Mouse (Mus musculus): ENCODE measurements around the gene Rgs3. TPM values are rescaled to one million over a fixed set of nuclear protein-coding genes. Genes with fewer than 3 reads are reported as not detected.

Gene Rgs3
- polyA plus RNA-seq, 1 experiment from 2014 or later: 5.7 TPM

GRCm38 (mm10) chr4:62633243-62633642 lies 73.6 kb downstream of the Rgs3 start:
- Histone ChIP-seq H3K4me1 (replicated peaks) (peaks cover 32% of the 10 kb centered on the region), H3K27ac (no peak overlapping the region), H3K4me3 (replicated peaks) (no peak overlapping the region), H3K27me3 (no peaks in the 10 kb centered on the region), H3K36me3 (no peaks in the 10 kb centered on the region), H3K9ac (no peak overlapping the region), H3K9me3 (replicated peaks) (no peaks in the 10 kb centered on the region), H3K4me2 (no peak overlapping the region)
- WGBS (ENCODE audit: insufficient replicate concordance): 79% methylated on average over 4 of the region's 4 CpGs
- no peak for ATAC-seq (ENCODE audit: low read depth)
- no peak for DNase-seq

DNA sequence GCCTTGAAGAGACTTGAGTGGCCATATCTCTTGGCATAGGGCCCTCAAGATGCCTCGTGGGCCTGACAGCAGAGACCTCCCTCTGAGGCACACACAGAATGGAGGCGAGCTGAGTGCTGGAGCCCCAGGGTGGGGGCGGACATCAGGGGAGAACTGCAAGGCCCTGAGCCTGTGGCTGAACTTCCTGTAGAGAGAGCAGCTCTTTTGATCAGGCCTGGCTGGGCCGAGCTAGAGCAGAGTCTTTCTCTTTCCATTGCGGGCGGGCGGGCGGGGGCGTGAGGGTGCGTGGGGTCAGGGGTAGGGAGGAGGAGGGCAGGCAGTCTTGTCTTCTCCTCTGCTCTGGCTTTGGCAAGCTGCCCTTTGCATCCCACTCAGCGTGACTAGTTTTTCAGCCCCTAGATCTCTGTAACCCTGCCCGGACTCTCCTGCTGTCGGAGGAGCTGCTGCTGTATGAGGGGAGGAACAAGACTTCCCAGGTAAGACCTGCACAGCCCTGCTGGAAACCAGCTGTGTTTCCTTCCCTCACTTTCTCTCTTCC lies 74.5 kb downstream of the Rgs3 start:
- DNase-seq (no peak), ATAC-seq (ENCODE audit: low read depth) (peak; percentile 45)
- Histone ChIP-seq H3K4me2 (no peak overlapping the region), H3K9me3 (replicated peaks) (no peaks in the 10 kb centered on the region), H3K27me3 (no peaks in the 10 kb centered on the region), H3K27ac (peak overlapping the region; percentile 51), H3K9ac (no peak overlapping the region), H3K4me1 (replicated peaks) (peaks cover 29% of the 10 kb centered on the region), H3K4me3 (replicated peaks) (no peak overlapping the region), H3K36me3 (no peaks in the 10 kb centered on the region)
- 41% methylated on average over 12 of the region's 13 CpGs for WGBS (ENCODE audit: insufficient replicate concordance)

DNA sequence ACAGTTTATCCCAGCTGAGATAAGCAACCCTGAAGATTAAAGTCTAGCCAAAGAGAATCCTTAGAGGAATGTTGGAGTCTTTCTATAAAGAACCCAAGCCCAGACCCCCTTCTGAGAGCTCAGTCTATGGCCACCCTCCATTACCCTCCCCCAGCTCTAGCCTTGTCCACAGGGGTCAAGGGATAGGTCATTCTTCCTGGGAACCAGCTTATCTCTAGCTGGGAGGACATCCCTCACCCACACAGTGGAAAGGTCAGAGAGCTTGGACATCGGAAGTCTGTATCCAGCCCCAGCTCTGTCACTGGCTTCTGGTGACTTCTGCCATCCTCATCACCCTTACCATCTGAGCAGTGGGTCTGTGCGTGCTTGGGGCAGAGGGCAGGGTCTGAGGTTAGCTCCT lies 75.2 kb downstream of the Rgs3 start:
- 43% methylated on average over 2 of the region's 2 CpGs for WGBS (ENCODE audit: insufficient replicate concordance)
- no peak overlapping the region for H3K4me3 ChIP-seq (replicated peaks)

DNA sequence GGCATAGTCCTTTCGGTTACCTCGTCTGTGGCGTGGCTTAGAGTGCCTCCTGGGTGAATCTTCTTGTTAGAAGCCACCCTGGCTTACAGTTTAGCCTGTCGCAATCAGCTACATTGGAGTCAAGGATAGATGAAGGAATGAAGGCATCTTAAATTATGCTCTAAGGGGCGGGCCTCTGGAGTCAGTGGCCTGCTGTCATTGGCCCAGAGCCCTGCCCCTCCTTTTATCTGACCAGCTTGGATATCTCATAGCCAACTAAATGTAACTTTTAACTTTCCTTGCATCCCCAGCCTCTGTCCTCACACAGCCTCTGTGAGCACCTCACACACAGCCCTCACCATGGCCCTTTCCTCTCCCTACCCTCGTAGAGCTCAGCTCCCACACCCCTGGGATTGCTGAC lies 76.4 kb downstream of the Rgs3 start:
- Histone ChIP-seq H3K36me3 (no peaks in the 10 kb centered on the region), H3K4me2 (no peak overlapping the region), H3K27ac (no peak overlapping the region), H3K9ac (no peak overlapping the region), H3K27me3 (no peaks in the 10 kb centered on the region), H3K9me3 (replicated peaks) (no peaks in the 10 kb centered on the region), H3K4me1 (replicated peaks) (peaks cover 30% of the 10 kb centered on the region), H3K4me3 (replicated peaks) (no peak overlapping the region)
- DNase-seq (no peak), ATAC-seq (ENCODE audit: low read depth) (no peak)
- 60% methylated on average over 6 of the region's 6 CpGs for WGBS (ENCODE audit: insufficient replicate concordance)

More for the DNA sequence above, 75.2 kb downstream of the Rgs3 start:
- ATAC-seq (ENCODE audit: low read depth) (peak; percentile 72), DNase-seq (no peak)
- Histone ChIP-seq H3K27ac (0 out of 2 replicates have a peak overlapping the region, but pooled peaks have one; percentile 14), H3K4me2 (no peak overlapping the region), H3K27me3 (no peaks in the 10 kb centered on the region), H3K9ac (no peak overlapping the region), H3K4me1 (replicated peaks) (peaks cover 28% of the 10 kb centered on the region), H3K9me3 (replicated peaks) (no peaks in the 10 kb centered on the region), H3K36me3 (no peaks in the 10 kb centered on the region)

GRCm38 (mm10) chr4:62637856-62638604 lies 78.4 kb downstream of the Rgs3 start:
- H3K9ac ChIP-seq: no peak overlapping the region
- no peak overlapping the region for H3K4me2 ChIP-seq
- H3K4me3 ChIP-seq (replicated peaks): no peak overlapping the region
- no peak overlapping the region for H3K27ac ChIP-seq
- H3K27me3 ChIP-seq: no peaks in the 10 kb centered on the region
- no peaks in the 10 kb centered on the region for H3K9me3 ChIP-seq (replicated peaks)
- H3K36me3 ChIP-seq: no peaks in the 10 kb centered on the region
- DNase-seq: no peak
- WGBS (ENCODE audit: insufficient replicate concordance): 56% methylated on average over 4 of the region's 4 CpGs
- ATAC-seq (ENCODE audit: low read depth): no peak
- peaks cover 38% of the 10 kb centered on the region for H3K4me1 ChIP-seq (replicated peaks)

- ATAC-seq (ENCODE audit: low read depth) (0 out of 2 replicates have a peak, but pooled peaks have one; percentile 35), DNase-seq (no peak)
- Histone ChIP-seq H3K36me3 (no peaks in the 10 kb centered on the region), H3K4me2 (no peak overlapping the region), H3K4me1 (replicated peaks) (peaks cover 20% of the 10 kb centered on the region), H3K9me3 (replicated peaks) (no peaks in the 10 kb centered on the region), H3K27ac (peak overlapping the region; percentile 23; the same call in 1 of the 2 replicates), H3K9ac (no peak overlapping the region), H3K4me3 (replicated peaks) (no peak overlapping the region), H3K27me3 (no peaks in the 10 kb centered on the region)
- WGBS (ENCODE audit: insufficient replicate concordance): 42% methylated on average over 15 of the region's 15 CpGs
Measured at GRCm38 (mm10) chr4:62640496-62641229, 81.0 kb downstream of the Rgs3 start.

DNA sequence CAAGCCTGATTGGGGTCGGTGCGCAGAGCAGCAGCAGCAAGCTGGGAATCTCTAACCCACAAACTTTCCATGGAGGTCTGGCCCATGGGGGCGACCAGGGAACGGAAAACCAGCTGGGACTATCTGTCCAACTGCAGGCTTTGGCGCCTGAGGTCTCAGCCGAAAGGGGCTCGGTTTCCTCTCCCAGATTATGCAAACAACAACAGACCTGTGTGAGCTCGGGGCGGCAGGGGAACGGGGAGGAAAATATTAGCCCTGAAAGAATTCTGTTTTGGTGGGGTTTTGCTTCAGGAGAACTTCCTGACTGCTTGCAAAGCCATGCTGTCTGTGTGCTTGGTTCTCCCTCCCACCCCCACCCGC lies 81.6 kb downstream of the Rgs3 start:
- Histone ChIP-seq H3K9me3 (replicated peaks) (no peaks in the 10 kb centered on the region), H3K27ac (no peak overlapping the region; the same call in 1 of the 2 replicates), H3K4me2 (no peak overlapping the region), H3K4me1 (replicated peaks) (peaks cover 15% of the 10 kb centered on the region), H3K27me3 (no peaks in the 10 kb centered on the region), H3K36me3 (no peaks in the 10 kb centered on the region), H3K4me3 (replicated peaks) (no peak overlapping the region), H3K9ac (no peak overlapping the region)
- ATAC-seq (ENCODE audit: low read depth): peak; percentile 25; the same call in 1 of the 2 replicates
- 7% methylated on average over 11 of the region's 11 CpGs for WGBS (ENCODE audit: insufficient replicate concordance)
- DNase-seq: no peak

DNA sequence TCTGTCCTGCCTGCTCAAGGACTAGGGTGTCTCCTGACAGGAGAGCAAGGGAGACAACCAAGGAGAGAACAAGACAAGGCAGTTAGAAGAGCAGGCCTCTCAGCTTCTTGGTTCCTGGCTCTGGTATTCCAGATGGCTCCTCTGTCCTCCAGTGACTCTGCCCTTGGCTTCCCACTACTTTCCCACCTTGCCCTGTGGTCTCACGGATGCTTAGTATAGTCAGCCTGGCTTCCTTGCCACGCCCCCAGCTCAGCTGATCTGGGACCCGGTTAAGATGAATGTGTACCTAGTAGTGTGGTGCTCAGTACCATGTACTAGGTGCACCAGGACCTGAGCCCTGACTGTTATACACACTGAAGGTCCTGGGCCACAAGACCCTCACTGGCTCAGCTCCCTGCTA lies 82.0 kb downstream of the Rgs3 start:
- Histone ChIP-seq H3K4me3 (replicated peaks) (no peak overlapping the region), H3K9me3 (replicated peaks) (no peaks in the 10 kb centered on the region), H3K27ac (no peak overlapping the region), H3K4me2 (no peak overlapping the region), H3K27me3 (no peaks in the 10 kb centered on the region), H3K9ac (no peak overlapping the region), H3K36me3 (no peaks in the 10 kb centered on the region), H3K4me1 (replicated peaks) (peaks cover 15% of the 10 kb centered on the region)
- no peak for DNase-seq
- ATAC-seq (ENCODE audit: low read depth): no peak
- 47% methylated on average over 3 of the region's 3 CpGs for WGBS (ENCODE audit: insufficient replicate concordance)

- Histone ChIP-seq H3K36me3 (no peaks in the 10 kb centered on the region), H3K9me3 (replicated peaks) (no peaks in the 10 kb centered on the region), H3K4me2 (no peak overlapping the region), H3K9ac (no peak overlapping the region), H3K27ac (no peak overlapping the region), H3K4me3 (replicated peaks) (no peak overlapping the region), H3K4me1 (replicated peaks) (peaks cover 15% of the 10 kb centered on the region), H3K27me3 (no peaks in the 10 kb centered on the region)
- 64% methylated on average over 8 of the region's 8 CpGs for WGBS (ENCODE audit: insufficient replicate concordance)
- no peak for DNase-seq
- ATAC-seq (ENCODE audit: low read depth): no peak
Measured at GRCm38 (mm10) chr4:62643401-62643800, 83.8 kb downstream of the Rgs3 start.

GRCm38 (mm10) chr4:62644031-62644793 lies 84.6 kb downstream of the Rgs3 start:
- Histone ChIP-seq H3K9me3 (replicated peaks) (no peaks in the 10 kb centered on the region), H3K4me2 (no peak overlapping the region), H3K27me3 (no peaks in the 10 kb centered on the region), H3K4me1 (replicated peaks) (peaks cover 15% of the 10 kb centered on the region), H3K27ac (no peak overlapping the region), H3K4me3 (replicated peaks) (no peak overlapping the region), H3K36me3 (no peaks in the 10 kb centered on the region), H3K9ac (no peak overlapping the region)
- DNase-seq (no peak), ATAC-seq (ENCODE audit: low read depth) (no peak)
- 65% methylated on average over 11 of the region's 11 CpGs for WGBS (ENCODE audit: insufficient replicate concordance)
